Mouse (Mus musculus): ENCODE measurements around the gene Igf2bp3.

GRCm38 (mm10) chr6:49150349-49151229 is 64.2 kb downstream of the Igf2bp3 start:
- TF ChIP-seq CTCF (IDR thresholded peaks at IDR 0.05; ENCODE audit: low read depth) (no peak), EP300 (optimal IDR thresholded peaks at IDR 0.05) (no peak)
